Mouse (Mus musculus): Measurements from ENCODE around the gene Tspan5.

GRCm38 (mm10) chr3:138784641-138785025 is 42.6 kb downstream of the Tspan5 start:
- no peak for TF ChIP-seq GATA1 (IDR thresholded peaks at IDR 0.05; ENCODE audit: low read length)
- no peak for TF ChIP-seq TAL1 (IDR thresholded peaks at IDR 0.05; ENCODE audit: low read length)
